27 mouse cellular contexts compared by ENCODE assay signal in the genomic region with DNA sequence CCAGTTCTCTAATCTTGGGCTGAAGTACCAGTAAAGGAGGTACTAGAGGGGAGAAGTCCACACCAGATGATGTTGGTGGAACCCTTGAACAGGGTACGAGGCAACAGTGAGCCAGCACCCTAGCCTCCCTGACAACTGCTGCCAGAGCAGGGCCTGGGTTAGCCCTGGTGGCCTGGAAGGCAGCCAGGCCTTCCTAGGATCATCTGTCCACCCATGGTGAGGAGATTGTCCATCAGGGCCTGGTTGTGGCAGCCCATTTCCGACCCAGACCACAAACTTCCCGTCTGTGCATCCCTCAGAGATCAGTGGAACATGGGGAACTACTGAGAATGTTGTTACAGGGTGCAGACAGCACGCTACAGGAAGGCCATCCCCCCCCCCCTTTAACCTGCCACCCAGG. TPM values are rescaled to one million over a fixed set of nuclear protein-coding genes. Genes with fewer than 3 reads are reported as not detected.
"Had no signal": no experiment of that assay in that cellular context is flagged by ENCODE, and none has a peak within 500 bp of the region (broad histone marks: within the 10 kb centered on the region; RNA-seq: fewer than 3 reads in every experiment).

No protein-coding gene starts in this region.

- H3K4me2 ChIP-seq: lung, embryonic 15.5 days; midbrain, embryonic 11.5 days; midbrain, embryonic 13.5 days; midbrain, embryonic 15.5 days; neural tube, embryonic 13.5 days; neural tube, embryonic 15.5 days had no signal

- DNase-seq: lung, adult 2 months; lung, postnatal 14 days; lung, postnatal 36 days; retina, postnatal 1 day; right cerebral cortex, adult 18-20 months; right cerebral cortex, postnatal 25 days; right cerebral cortex, postnatal 4 days; spleen, adult 18-20 months; thymus, adult 18-20 months; thymus, postnatal 14 days; thymus, postnatal 36 days had no signal

- ATAC-seq: lung, postnatal 0 days; midbrain, embryonic 13.5 days; midbrain, embryonic 15.5 days had no signal

- H3K36me3 ChIP-seq: lung, embryonic 15.5 days; midbrain, embryonic 13.5 days; midbrain, embryonic 15.5 days; neural tube, embryonic 13.5 days; neural tube, embryonic 15.5 days had no signal

- H3K4me3 ChIP-seq: lung, embryonic 15.5 days; megakaryocyte, embryonic 14.5 days; midbrain, embryonic 13.5 days; midbrain, embryonic 15.5 days; neural tube, embryonic 13.5 days; neural tube, embryonic 15.5 days had no signal

RNA-seq across cellular contexts. Expression of a gene that starts 5.5 kb away (rescaled TPM):
- total RNA-seq: megakaryocyte progenitor cell, adult 5-6 weeks; monocyte, adult 5-6 weeks had no signal
- polyA plus RNA-seq: liver, embryonic 16.5 days; macrophage; midbrain, embryonic 11.5 days; neural tube, embryonic 11.5 days; stomach, embryonic 14.5 days had no signal

RNA-seq across cellular contexts. Expression of a gene that starts 48.2 kb away (rescaled TPM):
- total RNA-seq: megakaryocyte progenitor cell, adult 5-6 weeks; monocyte, adult 5-6 weeks had no signal
- polyA plus RNA-seq: macrophage; small intestine, adult 2 months; stomach, embryonic 14.5 days; stomach, embryonic 16.5 days had no signal
